Mouse (Mus musculus) cortical plate, adult 2 months (tissue): ENCODE data around the gene Dcaf5.

Experiments
- CTCF ChIP-seq: fragments of 200-500 bp; IDR thresholded peaks from 2 replicates; pipeline ENCODE4 v1.5.1; 2011; ENCODE audit warnings: mild to moderate bottlenecking, control low read depth, low read length; ENCODE audit not compliant: insufficient read depth; ENCODE audit errors: extremely low read depth
- POLR2A ChIP-seq: fragments of 200-500 bp; IDR thresholded peaks from 2 replicates; pipeline ENCODE4 v1.6.1; 2011; ENCODE audit warnings: mild to moderate bottlenecking, low read length, control low read depth; ENCODE audit not compliant: insufficient read depth; ENCODE audit errors: extremely low read depth

DNA sequence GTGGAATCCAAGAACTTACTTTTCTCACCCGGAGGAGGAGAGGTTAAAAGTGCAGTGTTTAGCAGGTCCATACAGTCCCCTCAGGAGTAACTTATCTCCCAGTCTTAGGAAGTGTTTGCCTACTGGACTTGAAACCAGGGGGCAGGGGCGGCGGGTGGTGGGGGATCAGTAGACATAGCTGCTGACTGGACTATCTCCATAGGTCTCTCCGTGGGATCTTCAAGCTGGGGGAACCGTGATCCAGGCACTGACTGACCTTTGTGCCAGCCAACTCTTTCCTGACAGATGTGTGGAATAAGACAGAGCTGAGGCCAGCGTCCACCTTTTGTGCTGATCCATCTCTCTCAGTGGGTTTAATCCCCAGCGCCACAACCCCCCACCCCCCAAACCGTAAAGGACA is 105.6 kb downstream of the Dcaf5 start:
- no peak for TF ChIP-seq CTCF
- no peak for TF ChIP-seq POLR2A
